Mouse (Mus musculus): ENCODE results near the gene Slc8a2. TPM values are rescaled to one million over a fixed set of nuclear protein-coding genes. Genes with fewer than 3 reads are reported as not detected.

Slc8a2 gene
- 0.29 TPM for polyA plus RNA-seq (2014; fragmentation: Illumina TruSeq; extraction: RNeasy Lipid Tissue Mini Kit (QIAGEN cat#74804); ENCODE audit: low read depth, low replicate concordance)

DNA sequence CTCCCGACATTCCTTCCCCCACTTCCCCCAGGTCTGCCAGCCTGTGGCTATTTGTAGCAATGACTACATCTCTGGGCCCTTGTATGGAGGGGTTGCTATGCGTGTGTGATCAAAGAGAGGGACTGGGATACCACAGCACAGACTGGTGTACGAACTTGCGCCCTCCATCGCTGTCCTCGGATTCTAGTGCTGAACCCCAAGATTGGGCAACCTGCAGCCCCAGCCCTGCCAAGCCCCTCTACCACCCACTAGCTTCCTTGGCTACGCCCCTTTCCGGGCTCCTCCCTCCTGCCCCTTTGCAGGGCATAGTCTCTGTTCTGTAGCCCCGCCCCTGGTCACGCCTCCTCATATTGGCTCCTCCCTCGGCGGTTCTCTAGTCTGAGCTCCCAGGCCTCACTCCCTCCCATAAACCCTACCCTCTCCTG, at the start of gene Slc8a2:
Gene Slc8a2 (plus strand): TSS at position 406 of the 425 bp plus-strand sequence.

DNA sequence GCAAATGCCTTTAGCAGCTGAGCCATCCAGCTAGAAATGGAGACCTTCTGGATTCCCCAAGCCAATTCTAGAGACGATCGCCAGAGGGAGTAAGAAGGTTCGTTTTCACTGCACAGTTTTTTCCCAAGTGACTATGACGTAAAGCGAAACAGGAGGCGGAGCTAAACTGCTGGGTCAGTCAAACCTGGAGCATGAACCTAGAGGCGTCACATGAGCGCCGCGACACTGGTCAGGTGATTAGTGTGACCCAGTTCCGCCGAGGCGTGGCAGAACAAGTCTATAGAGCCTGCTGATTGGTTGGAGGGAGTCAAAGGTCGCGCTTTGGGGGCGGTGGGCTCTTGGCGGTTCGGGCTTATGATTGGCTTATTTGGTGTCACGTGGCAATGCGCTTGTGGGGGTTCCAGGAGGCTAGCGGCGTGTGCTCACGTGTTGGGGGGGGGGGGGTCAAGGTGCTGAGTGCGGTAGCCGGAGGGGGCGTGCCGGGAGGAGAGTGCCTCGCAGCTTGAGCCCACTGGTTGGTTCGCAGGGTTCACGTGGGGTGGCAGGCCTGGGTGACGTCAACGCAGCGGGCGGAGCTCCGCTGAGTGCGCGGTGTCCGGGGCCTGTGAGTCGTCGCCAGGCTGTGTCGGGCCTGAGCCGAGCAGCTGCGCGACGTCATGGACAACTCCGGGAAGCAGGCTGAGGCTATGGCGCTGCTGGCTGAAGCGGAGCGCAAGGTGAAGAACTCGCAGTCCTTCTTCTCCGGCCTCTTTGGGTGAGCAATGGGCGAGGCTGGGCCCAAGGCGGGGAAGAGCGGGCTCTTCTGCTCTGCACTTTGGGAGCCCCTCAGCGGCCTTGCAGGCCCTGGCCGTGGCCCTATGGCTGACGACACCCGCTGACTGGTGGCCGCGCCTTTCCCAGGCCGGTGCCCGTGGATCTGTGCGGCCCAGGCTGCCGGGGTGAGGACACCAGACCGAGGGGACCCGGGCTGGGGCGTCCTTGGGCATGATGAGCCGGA, 31.3 kb upstream of the Slc8a2 start, which contains the start of gene Napa:
Gene Napa (plus strand): TSS at position 438 of the 997 bp plus-strand sequence.

DNA sequence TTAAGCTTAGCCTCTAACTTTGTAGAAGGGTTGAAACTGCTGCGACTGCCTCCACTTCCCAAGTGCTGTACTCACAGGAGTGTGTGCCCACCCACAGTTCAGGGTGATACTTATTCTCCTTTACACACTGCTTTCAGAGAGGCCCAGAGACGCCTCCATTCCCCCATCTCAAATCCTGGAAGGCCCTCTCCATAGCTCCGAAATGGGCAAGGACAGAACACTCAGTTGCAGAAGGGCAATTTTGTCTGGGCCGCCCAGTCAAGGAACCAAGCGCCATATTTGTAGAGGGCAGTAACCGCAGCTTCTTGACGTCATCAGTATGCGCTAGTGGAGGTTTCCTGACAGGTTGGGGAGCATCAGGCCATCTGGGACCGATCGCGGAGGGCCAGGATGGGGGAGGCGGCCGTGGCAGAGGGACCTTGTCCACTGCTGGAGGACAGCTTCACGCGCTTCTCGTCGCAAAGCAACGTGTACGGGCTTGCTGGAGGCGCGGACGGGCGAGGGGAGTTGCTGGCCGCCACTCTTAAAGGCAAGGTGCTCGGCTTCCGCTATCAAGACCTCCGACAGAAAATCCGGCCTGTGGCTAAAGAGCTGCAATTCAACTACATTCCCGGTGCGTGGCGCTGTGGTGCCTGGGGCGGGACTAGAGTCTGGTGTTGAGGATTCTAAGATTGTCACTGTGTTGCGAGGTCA, 9.9 kb upstream of the Slc8a2 start, which contains the start of gene Kptn:
Gene Kptn (plus strand): TSS at position 327 of the 693 bp plus-strand sequence.

DNA sequence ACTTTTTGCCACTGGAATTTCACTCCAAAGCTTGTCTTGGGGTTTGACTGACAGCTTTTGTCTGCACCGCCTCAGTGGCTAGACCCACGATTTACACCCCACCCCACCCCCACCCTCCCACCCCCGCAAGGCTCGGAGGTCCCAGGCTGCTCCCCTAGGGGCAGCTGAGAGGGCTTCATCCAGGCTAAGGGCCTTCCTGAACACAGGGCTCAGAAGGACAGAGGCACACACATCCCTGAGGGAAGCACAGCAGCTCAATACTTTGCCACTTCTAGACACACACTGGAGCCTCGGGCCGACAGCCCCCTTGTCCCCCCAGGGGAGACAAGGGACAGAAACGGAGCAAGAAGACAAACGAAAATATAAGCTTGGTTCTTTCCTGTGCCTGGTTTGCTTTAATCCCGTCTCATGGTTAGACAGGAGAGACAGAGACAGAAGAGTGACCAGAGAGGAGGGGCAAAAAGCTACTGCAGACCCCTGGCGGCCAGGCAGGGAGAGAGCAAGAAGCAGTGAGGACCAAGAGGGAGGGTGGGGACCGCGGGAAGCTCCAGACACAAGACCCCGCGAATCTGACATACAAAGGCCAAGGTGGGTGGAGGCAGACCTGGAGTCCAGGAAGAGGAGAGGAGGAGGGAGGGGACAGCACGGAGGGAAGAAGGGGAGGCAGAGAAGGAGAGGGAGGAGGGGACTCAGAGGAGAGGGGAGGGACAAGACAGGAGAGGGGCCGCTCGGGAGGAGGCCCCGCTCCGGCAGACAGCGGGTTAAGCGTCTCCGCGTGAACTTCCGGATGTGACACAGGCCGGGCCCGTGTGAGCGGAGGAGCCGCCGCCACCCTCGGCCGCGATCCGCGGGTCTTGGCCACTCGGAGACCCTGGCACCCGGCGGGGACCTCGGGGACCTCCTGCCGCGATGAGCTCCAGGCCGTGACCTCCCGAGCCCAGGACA, 45.2 kb downstream of the Slc8a2 start, which contains the start of gene Meis3:
Gene Meis3 (plus strand): TSS at position 494 of the 945 bp plus-strand sequence.

Other genes with a start within 250 kb of the Slc8a2 start
- not detected for gene Crx, start 249.9 kb upstream of the Slc8a2 start, polyA plus RNA-seq (2014; fragmentation: Illumina TruSeq; extraction: RNeasy Lipid Tissue Mini Kit (QIAGEN cat#74804); ENCODE audit: low read depth, low replicate concordance)
- gene Crxos, start 247.2 kb upstream of the Slc8a2 start, polyA plus RNA-seq (2014; fragmentation: Illumina TruSeq; extraction: RNeasy Lipid Tissue Mini Kit (QIAGEN cat#74804); ENCODE audit: low read depth, low replicate concordance) = not detected
- gene Selenow, start 207.4 kb upstream of the Slc8a2 start, polyA plus RNA-seq (2014; fragmentation: Illumina TruSeq; extraction: RNeasy Lipid Tissue Mini Kit (QIAGEN cat#74804); ENCODE audit: low read depth, low replicate concordance) = 8.6 TPM
- gene Nop53, start 183.8 kb upstream of the Slc8a2 start, polyA plus RNA-seq (2014; fragmentation: Illumina TruSeq; extraction: RNeasy Lipid Tissue Mini Kit (QIAGEN cat#74804); ENCODE audit: low read depth, low replicate concordance) = 9.7 TPM
- gene Ehd2, start 162.3 kb upstream of the Slc8a2 start, polyA plus RNA-seq (2014; fragmentation: Illumina TruSeq; extraction: RNeasy Lipid Tissue Mini Kit (QIAGEN cat#74804); ENCODE audit: low read depth, low replicate concordance) = 17.7 TPM
- 0.64 TPM for gene Bicra, start 81.9 kb upstream of the Slc8a2 start, polyA plus RNA-seq (2014; fragmentation: Illumina TruSeq; extraction: RNeasy Lipid Tissue Mini Kit (QIAGEN cat#74804); ENCODE audit: low read depth, low replicate concordance)
- not detected for gene Zfp541, start 68.0 kb upstream of the Slc8a2 start, polyA plus RNA-seq (2014; fragmentation: Illumina TruSeq; extraction: RNeasy Lipid Tissue Mini Kit (QIAGEN cat#74804); ENCODE audit: low read depth, low replicate concordance)
- 34.1 TPM for gene Napa, start 31.4 kb upstream of the Slc8a2 start, polyA plus RNA-seq (2014; fragmentation: Illumina TruSeq; extraction: RNeasy Lipid Tissue Mini Kit (QIAGEN cat#74804); ENCODE audit: low read depth, low replicate concordance)
- gene Kptn, start 9.9 kb upstream of the Slc8a2 start, polyA plus RNA-seq (2014; fragmentation: Illumina TruSeq; extraction: RNeasy Lipid Tissue Mini Kit (QIAGEN cat#74804); ENCODE audit: low read depth, low replicate concordance) = 4.7 TPM
- not detected for gene Meis3, start 45.3 kb downstream of the Slc8a2 start, polyA plus RNA-seq (2014; fragmentation: Illumina TruSeq; extraction: RNeasy Lipid Tissue Mini Kit (QIAGEN cat#74804); ENCODE audit: low read depth, low replicate concordance)
- 0.12 TPM for gene Dhx34, start 92.2 kb downstream of the Slc8a2 start, polyA plus RNA-seq (2014; fragmentation: Illumina TruSeq; extraction: RNeasy Lipid Tissue Mini Kit (QIAGEN cat#74804); ENCODE audit: low read depth, low replicate concordance)
- gene C5ar2, start 114.3 kb downstream of the Slc8a2 start, polyA plus RNA-seq (2014; fragmentation: Illumina TruSeq; extraction: RNeasy Lipid Tissue Mini Kit (QIAGEN cat#74804); ENCODE audit: low read depth, low replicate concordance) = 0.47 TPM
- gene C5ar1, start 129.7 kb downstream of the Slc8a2 start, polyA plus RNA-seq (2014; fragmentation: Illumina TruSeq; extraction: RNeasy Lipid Tissue Mini Kit (QIAGEN cat#74804); ENCODE audit: low read depth, low replicate concordance) = 4.0 TPM
- gene Inafm1, start 143.8 kb downstream of the Slc8a2 start, polyA plus RNA-seq (2014; fragmentation: Illumina TruSeq; extraction: RNeasy Lipid Tissue Mini Kit (QIAGEN cat#74804); ENCODE audit: low read depth, low replicate concordance) = 2.9 TPM
- gene Ccdc9, start 157.0 kb downstream of the Slc8a2 start, polyA plus RNA-seq (2014; fragmentation: Illumina TruSeq; extraction: RNeasy Lipid Tissue Mini Kit (QIAGEN cat#74804); ENCODE audit: low read depth, low replicate concordance) = 12.2 TPM
- gene Bbc3, start 178.6 kb downstream of the Slc8a2 start, polyA plus RNA-seq (2014; fragmentation: Illumina TruSeq; extraction: RNeasy Lipid Tissue Mini Kit (QIAGEN cat#74804); ENCODE audit: low read depth, low replicate concordance) = not detected

Data from adrenal gland, adult 10 weeks (tissue).